Mouse (Mus musculus): ENCODE results near the gene Aldh18a1. TPM values are rescaled to one million over a fixed set of nuclear protein-coding genes. Genes with fewer than 3 reads are reported as not detected.
"Not testable (repeated sequence)": the region's sequence is repeated elsewhere in the genome, so short reads cannot be mapped to it uniquely, and the experiment has no call there.

The Aldh18a1 gene
- polyA plus RNA-seq, 1 experiment from 2014 or later = 127 TPM

GRCm38 (mm10) chr19:40625935-40626334 lies 37.7 kb upstream of the Aldh18a1 start:
- WGBS = 52% methylated on average over 12 of the region's 12 CpGs
- no peak for DNase-seq (ENCODE audit: low spot score)

DNA sequence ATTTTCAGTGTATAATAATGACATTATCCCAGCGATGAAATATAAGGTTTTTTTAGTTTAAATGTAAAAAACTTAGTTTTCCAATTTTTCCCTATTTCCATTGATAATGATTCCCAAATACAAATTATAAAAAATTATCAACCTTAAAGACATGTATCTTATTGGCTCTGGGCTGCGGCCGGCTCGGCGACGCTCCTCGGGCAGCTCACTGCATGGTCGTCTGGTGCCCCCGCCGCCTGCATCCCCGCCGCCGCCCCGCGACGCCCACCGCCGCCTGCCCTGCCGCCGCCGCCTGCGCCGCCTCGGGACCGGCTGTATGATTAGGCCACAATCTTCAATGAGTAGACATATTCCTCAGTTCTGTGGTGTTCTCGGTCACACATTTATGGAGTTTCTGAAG lies 33.4 kb upstream of the Aldh18a1 start:
- not testable (repeated sequence) for DNase-seq (ENCODE audit: low spot score); H3K9ac ChIP-seq (ENCODE audit: low read length); H3K4me3 ChIP-seq (ENCODE audit: low read depth, low read length); H3K27me3 ChIP-seq (replicated peaks; ENCODE audit: control insufficient read depth, insufficient read depth, low read length); H3K36me3 ChIP-seq (ENCODE audit: control insufficient read depth, insufficient read depth, low read length); H3K4me1 ChIP-seq (replicated peaks; ENCODE audit: control insufficient read depth, insufficient read depth, low read length); ATAC-seq (replicated peaks; ENCODE audit: low FRiP score, low TSS enrichment, low read depth); H3K4me2 ChIP-seq (ENCODE audit: low read length); H3K27ac ChIP-seq (ENCODE audit: low read depth); H3K9me3 ChIP-seq (ENCODE audit: control insufficient read depth, low read length)
- 53% methylated on average over 11 of the region's 26 CpGs for WGBS

More at GRCm38 (mm10) chr19:40625935-40626334, 37.7 kb upstream of the Aldh18a1 start:
- H3K4me2 ChIP-seq (ENCODE audit: low read length) = no peak overlapping the region
- H3K4me3 ChIP-seq (ENCODE audit: low read depth, low read length) = no peak overlapping the region
- H3K9me3 ChIP-seq (ENCODE audit: control insufficient read depth, low read length) = no peaks in the 10 kb centered on the region
- H3K9ac ChIP-seq (ENCODE audit: low read length) = no peak overlapping the region
- H3K27me3 ChIP-seq (replicated peaks; ENCODE audit: control insufficient read depth, insufficient read depth, low read length) = no peaks in the 10 kb centered on the region
- no peak for ATAC-seq (replicated peaks; ENCODE audit: low FRiP score, low TSS enrichment, low read depth)
- H3K4me1 ChIP-seq (replicated peaks; ENCODE audit: control insufficient read depth, insufficient read depth, low read length) = no peaks in the 10 kb centered on the region
- no peak overlapping the region for H3K27ac ChIP-seq (ENCODE audit: low read depth)
- H3K36me3 ChIP-seq (ENCODE audit: control insufficient read depth, insufficient read depth, low read length) = no peaks in the 10 kb centered on the region

GRCm38 (mm10) chr19:40616021-40616420 lies 27.8 kb upstream of the Aldh18a1 start:
- Histone ChIP-seq H3K27me3 (replicated peaks; ENCODE audit: control insufficient read depth, insufficient read depth, low read length) (no peaks in the 10 kb centered on the region), H3K4me2 (ENCODE audit: low read length) (no peak overlapping the region), H3K36me3 (ENCODE audit: control insufficient read depth, insufficient read depth, low read length) (no peaks in the 10 kb centered on the region), H3K4me3 (ENCODE audit: low read depth, low read length) (no peak overlapping the region), H3K9me3 (ENCODE audit: control insufficient read depth, low read length) (no peaks in the 10 kb centered on the region), H3K4me1 (replicated peaks; ENCODE audit: control insufficient read depth, insufficient read depth, low read length) (peaks cover 5% of the 10 kb centered on the region; the same call in 1 of the 2 replicates), H3K9ac (ENCODE audit: low read length) (no peak overlapping the region), H3K27ac (ENCODE audit: low read depth) (no peak overlapping the region)
- DNase-seq (ENCODE audit: low spot score) (no peak), ATAC-seq (replicated peaks; ENCODE audit: low FRiP score, low TSS enrichment, low read depth) (no peak)
- WGBS = 78% methylated on average over 7 of the region's 7 CpGs

GRCm38 (mm10) chr19:40614811-40615210 lies 26.5 kb upstream of the Aldh18a1 start:
- WGBS = 70% methylated on average over 7 of the region's 7 CpGs
- no peak overlapping the region for H3K9ac ChIP-seq (ENCODE audit: low read length)
- no peaks in the 10 kb centered on the region; the same call in 1 of the 2 replicates for H3K36me3 ChIP-seq (ENCODE audit: control insufficient read depth, insufficient read depth, low read length)
- H3K27me3 ChIP-seq (replicated peaks; ENCODE audit: control insufficient read depth, insufficient read depth, low read length) = no peaks in the 10 kb centered on the region
- H3K4me2 ChIP-seq (ENCODE audit: low read length) = no peak overlapping the region
- H3K4me1 ChIP-seq (replicated peaks; ENCODE audit: control insufficient read depth, insufficient read depth, low read length) = peaks cover 5% of the 10 kb centered on the region; the same call in 1 of the 2 replicates
- no peak for ATAC-seq (replicated peaks; ENCODE audit: low FRiP score, low TSS enrichment, low read depth)
- H3K4me3 ChIP-seq (ENCODE audit: low read depth, low read length) = no peak overlapping the region
- no peak for DNase-seq (ENCODE audit: low spot score)
- no peaks in the 10 kb centered on the region for H3K9me3 ChIP-seq (ENCODE audit: control insufficient read depth, low read length)
- no peak overlapping the region for H3K27ac ChIP-seq (ENCODE audit: low read depth)

DNA sequence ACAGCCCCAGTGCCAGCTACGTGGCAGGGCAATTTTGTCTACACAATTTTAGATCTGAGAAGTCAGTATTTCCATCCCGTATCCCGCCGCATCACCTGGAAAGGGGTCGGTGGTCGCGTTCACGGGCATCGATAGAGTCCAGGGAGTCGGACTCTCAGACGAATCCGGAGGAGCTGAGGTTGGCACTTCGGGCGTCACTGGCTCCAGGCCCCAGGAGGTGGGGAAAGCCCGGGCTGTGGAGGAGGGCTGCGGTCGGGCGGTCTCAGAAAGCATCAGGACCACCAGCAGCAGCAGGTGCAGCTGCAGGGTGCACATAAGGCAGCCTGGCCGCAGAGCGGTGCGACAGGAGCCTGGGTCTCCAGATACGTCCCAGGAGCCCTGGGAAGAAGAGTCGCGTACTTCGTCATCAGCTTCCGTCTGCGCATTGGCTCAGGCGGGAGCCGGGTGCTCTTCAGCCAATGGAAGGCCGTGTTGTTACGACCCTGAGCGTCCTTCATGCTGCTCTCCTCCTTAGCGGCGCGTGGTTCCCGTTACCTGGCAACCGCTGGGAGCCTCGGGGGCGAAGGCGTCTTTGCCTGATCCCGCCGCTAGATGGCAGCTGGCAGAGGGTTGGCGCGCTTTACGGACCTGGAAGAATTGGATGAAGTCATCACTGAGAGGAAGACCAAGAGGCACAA lies 23.7 kb upstream of the Aldh18a1 start, which contains the start of the genes Tctn3 and Entpd1:
Tctn3 (minus strand) TSS at position 404 of the 677 bp plus-strand sequence.
Entpd1 (plus strand) TSS at position 537 of the 677 bp plus-strand sequence.
- Histone ChIP-seq H3K9me3 (ENCODE audit: control insufficient read depth, low read length) (no peaks in the 10 kb centered on the region), H3K27ac (ENCODE audit: low read depth) (no peak within 1 kb of the TSS), H3K36me3 (ENCODE audit: control insufficient read depth, insufficient read depth, low read length) (peaks cover 21% of the 10 kb centered on the region), H3K4me1 (replicated peaks; ENCODE audit: control insufficient read depth, insufficient read depth, low read length) (peaks cover 5% of the 10 kb centered on the region; the same call in 1 of the 2 replicates), H3K4me3 (ENCODE audit: low read depth, low read length) (peak within 1 kb of the TSS; percentile 72), H3K27me3 (replicated peaks; ENCODE audit: control insufficient read depth, insufficient read depth, low read length) (no peaks in the 10 kb centered on the region), H3K4me2 (ENCODE audit: low read length) (peak within 1 kb of the TSS; percentile 82), H3K9ac (ENCODE audit: low read length) (peak within 1 kb of the TSS; percentile 53)
- DNase-seq (ENCODE audit: low spot score) = peak; percentile 98
- peak; percentile 100 for ATAC-seq (replicated peaks; ENCODE audit: low FRiP score, low TSS enrichment, low read depth)
- WGBS = under 1% methylated on average over 45 of the region's 45 CpGs

DNA sequence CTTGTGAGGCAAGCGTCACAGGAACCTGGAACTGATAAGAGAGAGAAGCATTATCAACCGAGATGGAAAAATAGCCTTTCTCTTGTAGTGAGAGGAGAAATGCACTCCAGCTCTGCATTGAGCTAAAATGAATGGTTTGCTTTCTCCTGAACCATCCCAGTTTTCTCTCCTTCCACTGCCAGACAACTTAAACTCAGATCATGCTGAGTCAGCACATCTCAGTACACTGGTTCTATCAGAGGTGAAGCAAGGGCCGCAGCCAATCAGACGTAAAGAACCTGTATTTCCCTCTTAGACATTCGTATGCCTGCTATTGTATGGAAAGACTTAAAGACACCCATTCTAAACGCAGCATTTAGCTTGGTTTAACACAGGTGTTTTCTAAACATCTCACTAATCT lies 19.4 kb upstream of the Aldh18a1 start:
- Histone ChIP-seq H3K36me3 (ENCODE audit: control insufficient read depth, insufficient read depth, low read length) (peaks cover 45% of the 10 kb centered on the region), H3K4me1 (replicated peaks; ENCODE audit: control insufficient read depth, insufficient read depth, low read length) (peaks cover 5% of the 10 kb centered on the region; the same call in 1 of the 2 replicates), H3K9me3 (ENCODE audit: control insufficient read depth, low read length) (no peaks in the 10 kb centered on the region), H3K9ac (ENCODE audit: low read length) (no peak overlapping the region), H3K4me3 (ENCODE audit: low read depth, low read length) (no peak overlapping the region), H3K27ac (ENCODE audit: low read depth) (no peak overlapping the region), H3K4me2 (ENCODE audit: low read length) (no peak overlapping the region), H3K27me3 (replicated peaks; ENCODE audit: control insufficient read depth, insufficient read depth, low read length) (no peaks in the 10 kb centered on the region)
- 87% methylated on average over 6 of the region's 6 CpGs for WGBS
- DNase-seq (ENCODE audit: low spot score) (no peak), ATAC-seq (replicated peaks; ENCODE audit: low FRiP score, low TSS enrichment, low read depth) (no peak)

- ATAC-seq (replicated peaks; ENCODE audit: low FRiP score, low TSS enrichment, low read depth) (no peak), DNase-seq (ENCODE audit: low spot score) (no peak)
- no peak overlapping the region for H3K4me2 ChIP-seq (ENCODE audit: low read length)
- H3K36me3 ChIP-seq (ENCODE audit: control insufficient read depth, insufficient read depth, low read length) = peaks cover 50% of the 10 kb centered on the region
- no peak overlapping the region for H3K4me3 ChIP-seq (ENCODE audit: low read depth, low read length)
- no peaks in the 10 kb centered on the region for H3K9me3 ChIP-seq (ENCODE audit: control insufficient read depth, low read length)
- no peak overlapping the region for H3K27ac ChIP-seq (ENCODE audit: low read depth)
- no peak overlapping the region for H3K9ac ChIP-seq (ENCODE audit: low read length)
- no peaks in the 10 kb centered on the region for H3K4me1 ChIP-seq (replicated peaks; ENCODE audit: control insufficient read depth, insufficient read depth, low read length)
- WGBS = 95% methylated on average over 9 of the region's 9 CpGs
- no peaks in the 10 kb centered on the region for H3K27me3 ChIP-seq (replicated peaks; ENCODE audit: control insufficient read depth, insufficient read depth, low read length)
Measured at GRCm38 (mm10) chr19:40605189-40605588, 16.9 kb upstream of the Aldh18a1 start.

DNA sequence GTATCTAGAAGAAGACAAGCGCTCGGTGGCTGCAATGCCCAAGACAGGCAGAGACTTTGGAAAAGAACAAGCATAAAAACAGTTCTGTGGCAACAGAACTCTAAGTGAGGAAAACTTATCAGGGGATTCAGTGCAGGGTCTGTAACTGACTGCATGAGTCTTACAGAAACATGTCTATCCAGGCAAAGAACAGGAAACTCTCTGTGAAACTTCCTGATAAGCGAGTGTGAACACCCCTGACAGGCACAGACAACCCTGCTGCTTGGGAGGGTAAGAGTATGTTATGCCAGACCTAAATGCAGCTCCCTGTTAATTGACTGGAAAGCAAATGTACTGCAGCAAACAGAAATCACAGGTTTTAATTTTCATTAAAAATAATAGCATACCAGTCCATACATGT lies 13.6 kb upstream of the Aldh18a1 start:
- H3K9ac ChIP-seq (ENCODE audit: low read length) = no peak overlapping the region
- no peaks in the 10 kb centered on the region for H3K27me3 ChIP-seq (replicated peaks; ENCODE audit: control insufficient read depth, insufficient read depth, low read length)
- H3K4me2 ChIP-seq (ENCODE audit: low read length) = no peak overlapping the region
- peaks cover 28% of the 10 kb centered on the region for H3K36me3 ChIP-seq (ENCODE audit: control insufficient read depth, insufficient read depth, low read length)
- DNase-seq (ENCODE audit: low spot score) (no peak), ATAC-seq (replicated peaks; ENCODE audit: low FRiP score, low TSS enrichment, low read depth) (no peak)
- H3K4me1 ChIP-seq (replicated peaks; ENCODE audit: control insufficient read depth, insufficient read depth, low read length) = no peaks in the 10 kb centered on the region
- WGBS = 86% methylated on average over 3 of the region's 3 CpGs
- H3K27ac ChIP-seq (ENCODE audit: low read depth) = no peak overlapping the region
- no peaks in the 10 kb centered on the region for H3K9me3 ChIP-seq (ENCODE audit: control insufficient read depth, low read length)
- H3K4me3 ChIP-seq (ENCODE audit: low read depth, low read length) = no peak overlapping the region

DNA sequence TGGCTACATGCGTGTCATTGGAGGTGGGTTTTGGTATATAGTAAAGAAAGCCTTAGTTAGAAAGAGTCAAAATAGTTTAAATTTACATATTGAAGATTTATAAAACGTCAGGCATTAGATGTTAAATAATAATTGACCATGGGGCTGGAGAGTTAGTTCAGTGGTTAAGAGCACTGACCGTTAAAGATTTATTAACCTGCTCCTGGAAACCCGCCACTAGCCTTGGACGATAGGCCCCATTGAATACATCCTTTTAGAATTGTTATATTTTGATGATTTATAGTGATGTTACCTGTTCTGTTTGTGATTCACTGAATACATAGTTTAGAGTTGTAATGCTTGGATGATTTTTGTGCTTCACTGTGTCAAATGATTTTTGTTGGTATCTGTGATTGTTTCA lies 12.6 kb upstream of the Aldh18a1 start:
- peaks cover 25% of the 10 kb centered on the region for H3K36me3 ChIP-seq (ENCODE audit: control insufficient read depth, insufficient read depth, low read length)
- H3K9me3 ChIP-seq (ENCODE audit: control insufficient read depth, low read length); H3K4me2 ChIP-seq (ENCODE audit: low read length); H3K27ac ChIP-seq (ENCODE audit: low read depth); DNase-seq (ENCODE audit: low spot score); H3K4me1 ChIP-seq (replicated peaks; ENCODE audit: control insufficient read depth, insufficient read depth, low read length); H3K4me3 ChIP-seq (ENCODE audit: low read depth, low read length); H3K27me3 ChIP-seq (replicated peaks; ENCODE audit: control insufficient read depth, insufficient read depth, low read length); H3K9ac ChIP-seq (ENCODE audit: low read length); ATAC-seq (replicated peaks; ENCODE audit: low FRiP score, low TSS enrichment, low read depth): not testable (repeated sequence)
- WGBS = 89% methylated on average over 5 of the region's 5 CpGs
